Mouse (Mus musculus): Measurements from ENCODE around the gene Elp6.

Elp6 gene

GRCm38 (mm10) chr9:110351350-110351749 lies 46.4 kb downstream of the Elp6 start:
- ATAC-seq (ENCODE audit: insufficient number of reproducible peaks, low FRiP score, low TSS enrichment): no peak

GRCm38 (mm10) chr9:110351932-110352632 lies 47.1 kb downstream of the Elp6 start:
- no peak for ATAC-seq (ENCODE audit: insufficient number of reproducible peaks, low FRiP score, low TSS enrichment)

GRCm38 (mm10) chr9:110358341-110358740 lies 53.4 kb downstream of the Elp6 start:
- no peak for ATAC-seq (ENCODE audit: insufficient number of reproducible peaks, low FRiP score, low TSS enrichment)

- no peak for ATAC-seq (ENCODE audit: insufficient number of reproducible peaks, low FRiP score, low TSS enrichment)
Measured at GRCm38 (mm10) chr9:110361299-110361698, 56.3 kb downstream of the Elp6 start.

- no peak for ATAC-seq (ENCODE audit: insufficient number of reproducible peaks, low FRiP score, low TSS enrichment)
Measured at GRCm38 (mm10) chr9:110362337-110362736, 57.4 kb downstream of the Elp6 start.

- ATAC-seq (ENCODE audit: insufficient number of reproducible peaks, low FRiP score, low TSS enrichment): no peak
Measured at GRCm38 (mm10) chr9:110366746-110367145, 61.8 kb downstream of the Elp6 start.

GRCm38 (mm10) chr9:110369860-110370259 lies 64.9 kb downstream of the Elp6 start:
- no peak for ATAC-seq (ENCODE audit: insufficient number of reproducible peaks, low FRiP score, low TSS enrichment)

Data from cerebellum, adult (tissue).